Mouse (Mus musculus) gastrocnemius, adult 8-10 months (tissue): Measurements from ENCODE around the gene Ssxb9. TPM values are rescaled to one million over a fixed set of nuclear protein-coding genes. Genes with fewer than 3 reads are reported as not detected.
"Not testable (repeated sequence)": the region's sequence is repeated elsewhere in the genome, so short reads cannot be mapped to it uniquely, and the experiment has no call there.

Experiments
- DNase-seq, 2 experiments: peaks; one replicate each; pipeline ENCODE4 v3.0.0; 2022; ENCODE audit warnings: low spot score in 2 of 2
- total RNA-seq, 4 experiments: library from RNA; stranded (reverse); gene quantifications; 2 replicates each; pipeline ENCODE4 v1.2.4; 2022

Gene Ssxb9
- not detected for total RNA-seq

DNA sequence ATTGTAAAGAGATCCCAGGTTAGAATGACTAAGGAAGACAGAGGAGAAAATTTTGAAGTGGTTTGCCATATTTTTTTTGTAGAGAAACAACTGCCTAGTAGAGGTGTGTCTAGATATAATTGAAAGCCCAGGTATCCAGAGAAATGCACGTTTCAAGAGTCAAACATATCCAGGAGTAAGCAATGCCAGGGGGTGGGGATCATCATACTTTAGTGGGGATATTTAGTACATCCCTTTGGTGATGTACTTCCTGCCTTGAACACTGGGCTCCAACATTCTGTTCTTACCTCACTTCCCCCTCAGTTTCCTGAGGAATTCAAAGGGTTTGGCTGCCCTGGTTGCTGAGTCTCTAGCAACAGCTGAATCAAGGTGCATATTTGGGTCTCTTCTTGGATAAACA, at the start of gene Ssxb9:
Ssxb9 (plus strand) TSS at position 301 of the 400 bp plus-strand sequence.
- not testable (repeated sequence) for DNase-seq

DNA sequence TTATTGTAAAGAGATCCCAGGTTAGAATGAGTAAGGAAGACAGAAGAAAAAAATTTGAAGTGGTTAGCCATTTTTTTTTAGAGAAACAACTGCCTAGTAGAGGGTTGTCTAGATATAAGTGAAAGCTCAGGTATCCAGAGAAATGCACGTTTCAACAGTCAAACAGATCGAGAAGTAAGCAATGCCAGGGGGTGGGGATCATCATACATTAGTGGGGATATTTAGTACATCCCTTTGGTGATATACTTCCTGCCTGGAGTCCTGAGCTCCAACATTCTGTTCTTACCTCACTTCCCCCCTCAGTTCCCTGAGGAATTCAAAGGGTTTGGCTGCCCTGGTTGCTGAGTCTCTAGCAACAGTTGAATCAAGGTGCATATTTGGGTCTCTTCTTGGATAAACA, 39.7 kb upstream of the Ssxb9 start, which contains the start of gene Ssxb10:
Ssxb10 (plus strand) TSS at position 301 of the 400 bp plus-strand sequence.
- no peak for DNase-seq

DNA sequence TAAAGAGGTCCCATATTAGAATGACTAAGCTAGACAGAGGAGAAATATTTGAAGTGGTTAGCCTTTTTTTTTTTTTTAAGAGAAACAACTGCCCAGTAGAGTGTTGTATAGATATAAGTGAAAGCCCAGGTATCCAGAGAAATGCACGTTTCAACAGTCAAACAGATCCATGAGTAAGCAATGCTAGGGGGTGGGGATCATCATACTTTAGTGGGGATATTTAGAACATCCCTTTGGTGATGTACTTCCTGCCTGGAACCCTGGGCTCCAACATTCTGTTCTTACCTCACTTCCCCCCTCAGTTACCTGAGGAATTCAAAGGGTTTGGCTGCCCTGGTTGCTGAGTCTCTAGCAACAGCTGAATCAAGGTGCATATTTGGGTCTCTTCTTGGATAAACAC, 46.2 kb downstream of the Ssxb9 start, which contains the start of gene Ssxb1:
Ssxb1 (plus strand) TSS at position 301 of the 400 bp plus-strand sequence.
- not testable (repeated sequence) for DNase-seq

Other genes starting within 250 kb of the Ssxb9 start
- 10 to 100 TPM in 2 of 4 experiments, 1 to 10 TPM in 2; 8.7 to 10.4 (median 9.6) TPM for gene Wdr13, start 234.1 kb upstream of the Ssxb9 start, total RNA-seq
- gene Rbm3, start 221.1 kb upstream of the Ssxb9 start, total RNA-seq: 100 to 1,000 TPM in 1 of 4 experiments, 10 to 100 TPM in 3; 45.7 to 121 (median 61.8) TPM
- 1 to 10 TPM; 2.3 to 3.6 (median 3.0) TPM for gene Tbc1d25, start 190.8 kb upstream of the Ssxb9 start, total RNA-seq
- gene Ebp, start 173.5 kb upstream of the Ssxb9 start, total RNA-seq: 1 to 10 TPM; 5.4 to 8.3 (median 7.0) TPM
- gene Porcn, start 160.5 kb upstream of the Ssxb9 start, total RNA-seq: 1 to 10 TPM; 3.3 to 5.1 (median 4.2) TPM
- gene Ftsj1, start 114.6 kb upstream of the Ssxb9 start, total RNA-seq: 10 to 100 TPM; 11.9 to 15.5 (median 14.0) TPM
- not detected for gene Slc38a5, start 95.8 kb upstream of the Ssxb9 start, total RNA-seq
- gene Ssxb10, start 39.6 kb upstream of the Ssxb9 start, total RNA-seq: not detected
- not detected for gene Ssxb1, start 46.3 kb downstream of the Ssxb9 start, total RNA-seq
- not detected for gene Ssxb2, start 94.7 kb downstream of the Ssxb9 start, total RNA-seq
- gene Gm14459, start 158.0 kb downstream of the Ssxb9 start, total RNA-seq: not detected
- gene Ssxb6, start 181.3 kb downstream of the Ssxb9 start, total RNA-seq: not detected
- gene Ssxb3, start 224.8 kb downstream of the Ssxb9 start, total RNA-seq: not detected